33 mouse cellular contexts compared by ENCODE assay signal in the genomic region with DNA sequence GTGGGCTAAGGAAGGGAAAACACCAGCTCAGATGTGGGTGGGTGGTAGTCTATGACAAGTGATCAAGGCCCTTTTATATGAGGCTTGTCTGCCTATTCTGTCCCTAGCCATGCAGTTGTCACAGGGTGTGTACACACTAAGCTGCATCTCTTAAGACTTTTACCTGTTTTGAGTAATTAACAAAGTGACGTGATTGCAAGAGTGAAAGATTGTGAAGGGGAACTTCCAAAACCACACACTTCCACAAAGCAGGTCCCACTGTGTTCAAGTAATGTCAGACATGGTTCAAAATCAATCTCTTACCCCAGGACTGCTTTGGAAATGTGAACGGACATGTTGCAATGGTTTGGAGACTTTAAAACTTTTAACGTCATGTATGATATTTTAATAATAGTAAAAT.
"Had no signal": no experiment of that assay in that cellular context is flagged by ENCODE, and none has a peak within 500 bp of the region (broad histone marks: within the 10 kb centered on the region; RNA-seq: fewer than 3 reads in every experiment).

No protein-coding gene starts in this region.

- H3K4me3 ChIP-seq: limb, embryonic 10.5 days; limb, embryonic 12.5 days; limb, embryonic 13.5 days; limb, embryonic 15.5 days; liver, embryonic 12.5 days; liver, embryonic 13.5 days; liver, embryonic 15.5 days; lung, embryonic 15.5 days; megakaryocyte, embryonic 14.5 days; midbrain, embryonic 10.5 days; midbrain, embryonic 12.5 days; midbrain, embryonic 13.5 days; midbrain, embryonic 15.5 days; myocyte; neural tube, embryonic 12.5 days; neural tube, embryonic 13.5 days had no signal

- ATAC-seq: liver, embryonic 12.5 days; liver, postnatal 0 days; lung, postnatal 0 days; midbrain, embryonic 13.5 days; midbrain, embryonic 15.5 days; midbrain, embryonic 16.5 days had no signal

- H3K9ac ChIP-seq: limb, embryonic 12.5 days; limb, embryonic 13.5 days; limb, embryonic 15.5 days; liver, embryonic 12.5 days; liver, embryonic 13.5 days; liver, embryonic 14.5 days; liver, embryonic 15.5 days; liver, postnatal 0 days; lung, embryonic 14.5 days; lung, embryonic 15.5 days; midbrain, embryonic 12.5 days; midbrain, embryonic 13.5 days; midbrain, embryonic 15.5 days; neural tube, embryonic 12.5 days; neural tube, embryonic 13.5 days had no signal

- H3K4me2 ChIP-seq: limb, embryonic 12.5 days; limb, embryonic 13.5 days; limb, embryonic 15.5 days; liver, embryonic 11.5 days; liver, embryonic 12.5 days; liver, embryonic 13.5 days; liver, embryonic 15.5 days; lung, embryonic 14.5 days; lung, embryonic 15.5 days; midbrain, embryonic 11.5 days; midbrain, embryonic 12.5 days; midbrain, embryonic 13.5 days; midbrain, embryonic 15.5 days; neural tube, embryonic 12.5 days; neural tube, embryonic 13.5 days had no signal

- H3K27ac ChIP-seq: limb, embryonic 10.5 days; limb, embryonic 12.5 days; limb, embryonic 13.5 days; limb, embryonic 15.5 days; liver, embryonic 12.5 days; liver, embryonic 13.5 days; liver, embryonic 14.5 days; liver, embryonic 15.5 days; lung, embryonic 15.5 days; macrophage; midbrain, embryonic 10.5 days; midbrain, embryonic 12.5 days; midbrain, embryonic 13.5 days; midbrain, embryonic 15.5 days; neural tube, embryonic 12.5 days; neural tube, embryonic 13.5 days had no signal

- DNase-seq: left cerebral cortex, postnatal 4 days; liver; liver, embryonic 13.5 days; liver, postnatal 0 days; lung, adult 18-20 months; lung, adult 2 months; lung, embryonic 14.5 days; lung, postnatal 10 days; lung, postnatal 14 days; lung, postnatal 36 days; lung, postnatal 4 days; midbrain, embryonic 14.5 days had no signal

- H3K27me3 ChIP-seq: limb, embryonic 12.5 days; limb, embryonic 13.5 days; limb, embryonic 15.5 days; liver, embryonic 12.5 days; liver, embryonic 13.5 days; liver, embryonic 15.5 days; lung, embryonic 15.5 days; megakaryocyte, embryonic 14.5 days; midbrain, embryonic 12.5 days; midbrain, embryonic 13.5 days; midbrain, embryonic 15.5 days; neural tube, embryonic 12.5 days; neural tube, embryonic 13.5 days had no signal

- H3K9me3 ChIP-seq: limb, embryonic 10.5 days; limb, embryonic 12.5 days; limb, embryonic 13.5 days; limb, embryonic 15.5 days; liver, embryonic 12.5 days; liver, embryonic 13.5 days; liver, embryonic 15.5 days; lung, embryonic 15.5 days; megakaryocyte, embryonic 14.5 days; midbrain, embryonic 10.5 days; midbrain, embryonic 12.5 days; midbrain, embryonic 13.5 days; midbrain, embryonic 15.5 days; neural tube, embryonic 12.5 days; neural tube, embryonic 13.5 days had no signal

- H3K4me1 ChIP-seq: limb, embryonic 10.5 days; limb, embryonic 12.5 days; limb, embryonic 13.5 days; limb, embryonic 15.5 days; liver, embryonic 12.5 days; liver, embryonic 13.5 days; liver, embryonic 15.5 days; lung, embryonic 15.5 days; megakaryocyte, embryonic 14.5 days; midbrain, embryonic 10.5 days; midbrain, embryonic 12.5 days; midbrain, embryonic 13.5 days; midbrain, embryonic 15.5 days; neural tube, embryonic 12.5 days; neural tube, embryonic 13.5 days had no signal

- H3K36me3 ChIP-seq: limb, embryonic 10.5 days; limb, embryonic 12.5 days; limb, embryonic 13.5 days; limb, embryonic 15.5 days; liver, embryonic 12.5 days; liver, embryonic 13.5 days; liver, embryonic 15.5 days; lung, embryonic 15.5 days; midbrain, embryonic 10.5 days; midbrain, embryonic 12.5 days; midbrain, embryonic 13.5 days; midbrain, embryonic 15.5 days; neural tube, embryonic 12.5 days; neural tube, embryonic 13.5 days had no signal
